Mouse (Mus musculus) olfactory bulb, adult 2 months (tissue): ENCODE measurements around the gene Gm28305.

Experiments
- CTCF ChIP-seq: fragments of 200-500 bp; IDR thresholded peaks from 2 replicates; pipeline ENCODE4 v1.5.1; 2012; ENCODE audit warnings: low read depth, mild to moderate bottlenecking, low read length, moderate library complexity; ENCODE audit not compliant: insufficient read depth
- POLR2A ChIP-seq: fragments of 200-500 bp; IDR thresholded peaks from 2 replicates; pipeline ENCODE4 v1.6.1; 2012; ENCODE audit warnings: mild to moderate bottlenecking, low read depth, low read length, moderate library complexity; ENCODE audit not compliant: insufficient read depth

DNA sequence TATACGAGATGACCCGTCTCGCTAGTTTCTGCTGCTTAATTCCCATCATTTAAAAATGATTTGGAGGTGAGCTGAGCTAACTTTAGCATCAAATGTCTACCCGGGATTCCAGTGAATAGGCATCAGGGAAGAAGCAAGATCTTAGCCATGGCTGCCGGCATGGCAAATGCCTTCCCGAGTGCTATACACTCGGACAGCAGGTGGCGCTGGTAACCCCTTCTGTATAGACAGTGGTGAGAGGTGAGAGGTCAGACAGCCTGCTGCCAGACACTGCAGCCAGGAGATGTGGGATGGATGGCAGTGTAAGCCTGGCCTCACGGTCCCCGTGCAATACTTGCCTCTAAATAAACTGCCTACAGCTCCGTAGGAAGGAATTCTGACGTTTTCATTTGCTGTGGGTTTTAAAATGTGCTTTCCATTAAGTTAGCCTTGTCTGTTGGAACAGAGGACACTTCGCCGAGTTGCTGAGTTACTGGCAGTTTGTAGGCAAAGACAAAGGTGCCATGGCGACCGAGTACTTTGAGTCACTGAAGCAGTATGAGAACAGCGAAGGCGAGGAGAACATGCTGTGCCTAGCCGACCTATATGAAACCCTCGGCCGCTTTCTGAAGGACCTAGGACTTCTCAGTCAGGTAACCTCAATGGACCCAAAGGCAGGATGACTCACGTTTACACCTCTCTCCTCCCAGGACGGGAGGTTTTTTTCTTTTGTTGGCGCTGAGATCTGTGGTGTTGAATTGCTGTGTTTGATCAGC lies 5.0 kb upstream of the Gm28305 start:
- TF ChIP-seq CTCF (peak; percentile 49; the same call in 1 of the 2 replicates), POLR2A (no peak)
